Mouse (Mus musculus): Measurements from ENCODE around the gene Qser1. TPM values are rescaled to one million over a fixed set of nuclear protein-coding genes. Genes with fewer than 3 reads are reported as not detected.

Gene Qser1
- polyA plus RNA-seq, 1 experiment = 7.2 TPM

DNA sequence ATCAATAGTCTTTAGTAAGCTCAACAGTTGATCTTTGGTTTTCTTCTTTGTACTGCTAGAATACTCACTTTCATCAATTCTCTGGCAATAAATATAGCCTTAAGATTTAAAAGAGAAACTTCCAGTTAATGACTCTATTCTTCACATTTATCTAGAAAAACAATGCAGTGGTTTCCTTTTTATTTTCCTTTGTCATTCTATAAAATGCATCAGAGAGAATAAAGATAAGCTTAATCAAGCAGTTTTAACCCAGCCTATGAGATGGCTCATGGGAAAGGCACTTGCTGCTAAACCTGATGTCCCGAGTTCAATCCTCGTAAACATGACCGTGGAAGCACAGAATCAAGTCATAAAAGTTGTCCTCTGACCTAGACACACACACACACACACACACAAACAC is 94.5 kb downstream of the Qser1 start:
- no peak for DNase-seq
- Histone ChIP-seq H3K27me3 (ENCODE audit: control insufficient read depth, insufficient read depth, low read length) (no peaks in the 10 kb centered on the region), H3K4me1 (replicated peaks; ENCODE audit: control insufficient read depth, insufficient read depth, low read length) (no peaks in the 10 kb centered on the region), H3K4me3 (ENCODE audit: control insufficient read depth, insufficient read depth, low read length) (no peak overlapping the region), H3K36me3 (ENCODE audit: control insufficient read depth, insufficient read depth, low read length) (no peaks in the 10 kb centered on the region), H3K27ac (ENCODE audit: control insufficient read depth, insufficient read depth, low read length) (no peak overlapping the region)
- WGBS = 91% methylated on average over 3 of the region's 3 CpGs
- no peak for TF ChIP-seq CTCF (IDR thresholded peaks at IDR 0.05; ENCODE audit: borderline replicate concordance, control insufficient read depth, extremely low read depth, insufficient read depth, low read length, poor library complexity)
- no peak for TF ChIP-seq POLR2A (IDR thresholded peaks at IDR 0.05; ENCODE audit: control insufficient read depth, extremely low read depth, insufficient read depth, low read length, poor library complexity)

DNA sequence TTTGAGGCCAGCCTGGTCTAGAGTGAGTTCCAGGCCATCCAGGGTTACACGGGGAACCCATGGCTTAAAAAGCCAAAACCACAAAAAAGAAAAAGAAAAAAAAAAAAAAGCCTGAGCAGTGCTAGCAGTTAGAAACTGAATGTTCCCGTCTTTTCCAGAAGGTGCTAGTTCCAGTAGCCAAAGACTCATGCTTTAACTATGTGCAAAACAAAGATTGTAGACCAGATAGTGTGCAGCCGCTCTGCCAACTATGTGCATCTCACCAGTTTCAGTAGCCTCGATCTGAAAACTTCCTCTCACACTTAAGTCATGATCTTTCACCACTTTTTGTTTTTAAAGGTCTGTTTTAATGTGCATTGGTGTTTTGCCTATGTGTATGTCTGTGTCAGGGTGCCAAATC is 98.7 kb downstream of the Qser1 start:
- H3K4me3 ChIP-seq (ENCODE audit: control insufficient read depth, insufficient read depth, low read length) = no peak overlapping the region
- DNase-seq = no peak
- TF ChIP-seq CTCF (IDR thresholded peaks at IDR 0.05; ENCODE audit: borderline replicate concordance, control insufficient read depth, extremely low read depth, insufficient read depth, low read length, poor library complexity) (no peak), POLR2A (IDR thresholded peaks at IDR 0.05; ENCODE audit: control insufficient read depth, extremely low read depth, insufficient read depth, low read length, poor library complexity) (no peak)
- H3K4me1 ChIP-seq (replicated peaks; ENCODE audit: control insufficient read depth, insufficient read depth, low read length) = no peaks in the 10 kb centered on the region
- no peaks in the 10 kb centered on the region for H3K27me3 ChIP-seq (ENCODE audit: control insufficient read depth, insufficient read depth, low read length)
- no peak overlapping the region for H3K27ac ChIP-seq (ENCODE audit: control insufficient read depth, insufficient read depth, low read length)
- H3K36me3 ChIP-seq (ENCODE audit: control insufficient read depth, insufficient read depth, low read length) = no peaks in the 10 kb centered on the region
- WGBS = 32% methylated on average over 4 of the region's 4 CpGs

- WGBS = 59% methylated on average over 2 of the region's 2 CpGs
These were observed 99.3 kb downstream of the Qser1 start for GRCm38 (mm10) chr2:104717231-104717735.

GRCm38 (mm10) chr2:104716279-104716678 is 100.3 kb downstream of the Qser1 start, which contains the start of gene Pin1rt1:
Gene Pin1rt1 (minus strand): TSS chr2:104716379.
- Histone ChIP-seq H3K27me3 (ENCODE audit: control insufficient read depth, insufficient read depth, low read length) (peaks cover 9% of the 10 kb centered on the region; the same call in 1 of the 2 replicates), H3K27ac (ENCODE audit: control insufficient read depth, insufficient read depth, low read length) (no peak within 1 kb of the TSS), H3K4me1 (replicated peaks; ENCODE audit: control insufficient read depth, insufficient read depth, low read length) (peaks cover 9% of the 10 kb centered on the region; the same call in 1 of the 2 replicates), H3K36me3 (ENCODE audit: control insufficient read depth, insufficient read depth, low read length) (no peaks in the 10 kb centered on the region), H3K4me3 (ENCODE audit: control insufficient read depth, insufficient read depth, low read length) (no peak within 1 kb of the TSS)
- DNase-seq = no peak
- WGBS = 94% methylated on average over 4 of the region's 4 CpGs
- TF ChIP-seq CTCF (IDR thresholded peaks at IDR 0.05; ENCODE audit: borderline replicate concordance, control insufficient read depth, extremely low read depth, insufficient read depth, low read length, poor library complexity) (no peak), POLR2A (IDR thresholded peaks at IDR 0.05; ENCODE audit: control insufficient read depth, extremely low read depth, insufficient read depth, low read length, poor library complexity) (no peak)

More at GRCm38 (mm10) chr2:104717231-104717735, 99.3 kb downstream of the Qser1 start:
- no peak overlapping the region for H3K27ac ChIP-seq (ENCODE audit: control insufficient read depth, insufficient read depth, low read length)
- TF ChIP-seq CTCF (IDR thresholded peaks at IDR 0.05; ENCODE audit: borderline replicate concordance, control insufficient read depth, extremely low read depth, insufficient read depth, low read length, poor library complexity) (no peak), POLR2A (IDR thresholded peaks at IDR 0.05; ENCODE audit: control insufficient read depth, extremely low read depth, insufficient read depth, low read length, poor library complexity) (no peak)
- peaks cover 3% of the 10 kb centered on the region; the same call in 1 of the 2 replicates for H3K27me3 ChIP-seq (ENCODE audit: control insufficient read depth, insufficient read depth, low read length)
- DNase-seq = no peak
- H3K4me3 ChIP-seq (ENCODE audit: control insufficient read depth, insufficient read depth, low read length) = no peak overlapping the region
- no peaks in the 10 kb centered on the region for H3K36me3 ChIP-seq (ENCODE audit: control insufficient read depth, insufficient read depth, low read length)
- H3K4me1 ChIP-seq (replicated peaks; ENCODE audit: control insufficient read depth, insufficient read depth, low read length) = 0 out of 2 replicates have a peak, but pooled peaks cover 3% of the 10 kb centered on the region

DNA sequence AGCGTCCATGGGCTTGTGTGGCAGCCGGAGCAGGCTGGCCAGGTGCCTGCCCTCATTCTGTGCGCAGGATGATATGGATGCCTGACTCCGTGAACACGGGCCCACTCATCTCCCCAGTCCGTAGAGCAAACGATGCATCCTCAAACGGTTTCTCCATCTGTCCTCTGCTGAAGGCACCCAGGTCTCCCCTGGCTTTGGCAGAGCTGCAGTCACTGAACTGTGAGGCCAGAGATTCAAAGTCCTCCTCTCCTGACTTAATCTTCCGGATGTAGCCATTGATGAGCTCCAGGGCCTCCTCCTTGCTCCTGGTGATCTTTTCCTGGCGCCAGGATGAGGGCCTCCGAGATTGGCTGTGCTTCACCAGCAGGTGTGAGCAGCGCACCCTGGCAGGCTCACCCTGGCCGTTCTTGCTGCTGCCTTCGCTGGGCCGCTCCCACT is 102.3 kb downstream of the Qser1 start:
- peaks cover 18% of the 10 kb centered on the region for H3K27me3 ChIP-seq (ENCODE audit: control insufficient read depth, insufficient read depth, low read length)
- WGBS = 91% methylated on average over 15 of the region's 15 CpGs
- H3K36me3 ChIP-seq (ENCODE audit: control insufficient read depth, insufficient read depth, low read length) = no peaks in the 10 kb centered on the region
- DNase-seq = no peak
- TF ChIP-seq CTCF (IDR thresholded peaks at IDR 0.05; ENCODE audit: borderline replicate concordance, control insufficient read depth, extremely low read depth, insufficient read depth, low read length, poor library complexity) = no peak
- no peak overlapping the region for H3K4me3 ChIP-seq (ENCODE audit: control insufficient read depth, insufficient read depth, low read length)
- H3K4me1 ChIP-seq (replicated peaks; ENCODE audit: control insufficient read depth, insufficient read depth, low read length) = peaks cover 9% of the 10 kb centered on the region; the same call in 1 of the 2 replicates
- H3K27ac ChIP-seq (ENCODE audit: control insufficient read depth, insufficient read depth, low read length) = no peak overlapping the region

DNA sequence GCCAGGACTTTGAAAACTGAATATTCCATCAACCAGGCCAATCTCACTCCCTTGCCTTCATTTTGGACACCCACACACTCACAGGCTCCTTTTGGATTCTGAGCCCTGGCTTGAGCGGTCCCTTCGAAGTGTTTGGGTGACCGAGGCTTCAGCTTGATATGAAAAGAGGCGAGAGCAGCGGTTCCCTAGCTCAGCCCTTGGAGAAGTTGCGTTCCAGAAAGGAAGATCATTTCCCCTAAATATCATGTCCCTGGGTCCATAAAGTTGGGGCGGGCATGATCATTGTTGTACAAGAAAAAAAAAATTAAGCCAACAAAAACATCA is 104.1 kb downstream of the Qser1 start:
- 17% methylated on average over 7 of the region's 7 CpGs for WGBS
- Histone ChIP-seq H3K4me3 (ENCODE audit: control insufficient read depth, insufficient read depth, low read length) (peak overlapping the region; percentile 52), H3K27ac (ENCODE audit: control insufficient read depth, insufficient read depth, low read length) (no peak overlapping the region), H3K27me3 (ENCODE audit: control insufficient read depth, insufficient read depth, low read length) (peaks cover 18% of the 10 kb centered on the region), H3K36me3 (ENCODE audit: control insufficient read depth, insufficient read depth, low read length) (no peaks in the 10 kb centered on the region), H3K4me1 (replicated peaks; ENCODE audit: control insufficient read depth, insufficient read depth, low read length) (peaks cover 9% of the 10 kb centered on the region; the same call in 1 of the 2 replicates)
- no peak for TF ChIP-seq POLR2A (IDR thresholded peaks at IDR 0.05; ENCODE audit: control insufficient read depth, extremely low read depth, insufficient read depth, low read length, poor library complexity)
- no peak for TF ChIP-seq CTCF (IDR thresholded peaks at IDR 0.05; ENCODE audit: borderline replicate concordance, control insufficient read depth, extremely low read depth, insufficient read depth, low read length, poor library complexity)
- DNase-seq = no peak
